Mouse (Mus musculus): ENCODE measurements around the gene Tcte1.

Gene Tcte1

GRCm38 (mm10) chr17:45586449-45586837 is 63.2 kb downstream of the Tcte1 start:
- DNase-seq: no peak

- peak; percentile 6 for DNase-seq
These were observed 65.1 kb downstream of the Tcte1 start for GRCm38 (mm10) chr17:45588370-45588769.

DNA sequence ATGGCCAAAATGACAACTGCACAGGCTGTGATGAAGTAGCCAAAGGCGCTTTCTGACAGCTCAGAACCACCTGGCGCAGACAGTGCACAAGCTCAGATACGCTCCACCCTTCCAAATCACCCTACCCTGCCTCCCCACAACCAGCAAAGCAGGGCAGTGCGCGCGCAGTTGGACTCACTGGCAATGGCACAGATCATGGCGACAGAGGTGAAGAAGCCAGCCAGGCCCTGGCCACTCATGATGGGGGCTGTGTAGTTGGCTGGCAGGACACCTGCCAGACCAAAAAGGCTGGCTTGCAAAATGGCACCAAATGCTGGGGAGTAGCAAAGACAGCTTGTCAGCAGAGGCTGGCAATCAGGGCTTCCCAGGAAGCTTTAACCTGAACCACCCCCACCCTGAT is 66.0 kb downstream of the Tcte1 start:
- DNase-seq: peak; percentile 4

- DNase-seq: peak; percentile 15
These were observed 66.6 kb downstream of the Tcte1 start for GRCm38 (mm10) chr17:45589844-45590243.

DNA sequence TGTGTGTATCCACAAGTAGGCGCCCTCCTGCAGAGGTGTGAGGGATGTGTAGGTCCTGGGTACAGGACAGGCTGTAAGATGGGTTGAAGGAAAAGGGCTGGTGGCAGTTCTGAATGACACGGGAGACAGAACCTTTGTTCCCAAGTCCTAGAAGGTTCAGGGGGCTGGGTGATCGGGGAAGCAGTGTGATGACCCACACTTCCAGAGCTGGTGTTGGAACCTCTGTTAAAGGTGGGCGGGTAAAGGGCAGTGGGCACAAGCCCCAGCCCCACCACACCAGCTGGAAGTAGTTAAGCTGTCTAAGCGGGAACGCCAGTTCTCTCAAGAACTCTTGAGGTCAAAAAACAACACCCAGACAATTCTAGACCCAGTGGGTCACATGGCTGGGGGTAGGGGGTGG is 67.2 kb downstream of the Tcte1 start:
- DNase-seq: peak; percentile 10

DNA sequence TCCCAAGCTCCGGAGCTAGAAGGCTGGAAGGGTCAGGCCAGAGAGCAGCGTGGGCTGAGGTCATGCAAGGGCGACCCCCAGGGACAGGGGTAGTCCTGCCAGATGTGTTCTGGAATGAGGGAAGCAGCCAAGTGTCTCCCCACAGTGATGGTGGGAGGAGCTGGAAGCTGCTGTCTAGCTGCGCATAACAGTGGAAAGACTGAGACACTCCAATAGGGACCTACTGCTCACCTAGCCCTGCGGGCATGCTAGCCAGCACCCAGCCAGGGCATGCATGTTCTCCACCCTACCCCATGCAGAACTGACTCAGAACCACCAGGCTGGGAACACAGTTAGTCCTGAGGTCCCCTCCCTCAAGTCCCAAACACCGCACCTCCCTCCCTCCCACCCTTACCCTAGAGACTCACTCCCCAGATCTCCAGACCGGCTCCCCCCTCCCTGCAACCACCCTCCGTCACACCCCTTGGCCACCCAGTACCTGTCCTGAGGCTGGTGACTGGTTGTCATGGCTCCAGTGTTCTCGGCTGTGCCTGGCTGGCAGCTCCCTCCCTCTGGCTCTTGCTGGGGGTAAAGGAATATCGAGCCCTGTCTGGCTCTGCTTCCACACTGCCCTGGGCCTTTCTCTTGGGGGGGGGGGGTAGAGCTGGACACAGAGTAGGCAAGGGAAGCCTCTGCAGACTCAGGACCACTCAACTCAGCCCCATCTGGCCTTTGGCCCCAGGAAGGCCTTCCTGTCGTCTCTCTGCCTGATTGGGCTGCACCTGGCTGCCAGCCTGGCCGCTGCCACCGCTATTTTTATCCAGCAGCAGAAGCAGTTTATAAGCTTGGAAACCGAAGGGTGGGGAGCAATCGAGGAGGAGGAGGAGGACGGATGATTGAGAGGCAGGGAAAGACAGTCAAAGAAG is 68.7 kb downstream of the Tcte1 start:
- DNase-seq: peak; percentile 57

All from kidney, adult 9 months (tissue).